Mouse (Mus musculus) lung, postnatal 0 days (tissue): ENCODE results near the gene Man2b1.

Source experiments
- CTCF ChIP-seq: IDR thresholded peaks from 2 replicates; pipeline ENCODE4 v1.5.1; 2016; ENCODE audit warnings: antibody characterized with exemption, mild to moderate bottlenecking
- EP300 ChIP-seq: IDR thresholded peaks from 2 replicates; pipeline ENCODE4 v1.6.1; 2016; ENCODE audit warnings: antibody characterized with exemption, mild to moderate bottlenecking, control low read depth

DNA sequence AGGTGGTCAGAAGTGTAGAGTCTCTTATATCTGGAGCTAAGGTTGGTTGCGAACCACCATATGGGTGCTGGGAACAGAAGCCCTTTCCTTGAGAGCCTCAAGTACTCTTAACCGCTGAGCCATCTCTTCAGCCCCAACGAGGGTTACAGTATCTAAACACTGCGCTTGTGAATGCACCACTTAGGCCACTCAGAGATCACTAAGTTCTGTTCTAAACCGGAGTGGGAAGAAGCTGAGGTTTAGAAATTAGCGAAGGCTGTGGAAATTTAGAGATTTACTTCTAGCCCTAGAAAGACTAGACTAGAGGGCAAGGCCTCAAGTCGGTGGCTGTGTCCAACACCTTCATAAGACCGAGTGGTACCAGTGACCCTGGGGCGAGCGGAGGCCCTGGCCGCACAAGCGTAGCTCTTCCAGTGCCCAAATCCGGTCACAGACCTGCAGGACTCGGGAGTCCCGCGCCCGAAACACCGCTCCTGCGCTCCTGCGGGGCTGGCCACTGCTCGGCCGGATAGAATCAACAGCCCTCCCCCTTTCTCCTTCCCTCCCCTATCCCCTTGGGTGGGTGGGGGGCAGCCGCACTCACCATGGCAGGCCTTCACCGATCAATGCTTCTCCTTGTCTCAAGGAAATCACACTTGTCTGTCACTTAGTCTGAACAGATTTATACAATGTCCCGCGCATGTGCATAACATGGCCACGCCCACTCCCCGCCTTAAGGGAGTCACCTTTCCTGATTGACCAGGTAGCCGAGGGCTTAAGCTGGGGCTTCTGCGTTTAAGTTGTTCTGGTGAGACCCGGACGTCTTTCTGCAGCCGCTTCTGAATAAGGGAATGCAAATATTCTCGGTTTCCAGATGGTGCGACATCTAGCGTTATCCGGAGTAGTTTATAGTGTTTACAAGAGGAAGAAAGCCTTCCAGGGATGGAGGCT, 36.2 kb downstream of the Man2b1 start:
- TF ChIP-seq CTCF (peak; percentile 63), EP300 (no peak)
